Mouse (Mus musculus): ENCODE measurements around the gene Cux2. TPM values are rescaled to one million over a fixed set of nuclear protein-coding genes. Genes with fewer than 3 reads are reported as not detected.

The Cux2 gene
- total and polyA plus RNA-seq, 3 experiments, result 0.17 TPM; not detected in 2

- in situ Hi-C loops (cut with MboI; ENCODE audit: low pct_ligation_motif_present, low pct_unique_long_range_greater_than_20kb, low sequenced_read_pairs) (no loop called here), dilution Hi-C loops (cut with MboI; ENCODE audit: extremely low pct_ligation_motif_present, extremely low pct_unique_long_range_greater_than_20kb, low sequenced_read_pairs) (no loop called here)
- DNase-seq (ENCODE audit: extremely low read depth), result no peak
- TF ChIP-seq MYC (IDR thresholded peaks at IDR 0.05; ENCODE audit: low read depth, low read length) (no peak), HCFC1 (IDR thresholded peaks at IDR 0.05; ENCODE audit: low read depth, low read length) (no peak), RCOR1 (conservative IDR thresholded peaks at IDR 0.05; ENCODE audit: low read depth, low read length) (no peak), JUND (conservative IDR thresholded peaks at IDR 0.05; ENCODE audit: low read depth, low read length) (no peak), ZKSCAN1 (IDR thresholded peaks at IDR 0.05; ENCODE audit: borderline replicate concordance, low read depth, low read length) (peak; percentile 47; the same call in 1 of the 2 replicates)
- H3K4me2 ChIP-seq (ENCODE audit: insufficient read depth, low read depth, poor library complexity, severe bottlenecking), result no peak overlapping the region
- no peaks in the 10 kb centered on the region for H3K79me2 ChIP-seq (replicated peaks; ENCODE audit: control insufficient read depth, extremely low read depth, insufficient read depth, poor library complexity, severe bottlenecking)
- no peak overlapping the region for H3K4me3 ChIP-seq (replicated peaks in 1 of 3; ENCODE audit: low read depth in 2 of 3, low read length in 2 of 3, poor library complexity in 1 of 3)
- no peak overlapping the region for H3K9ac ChIP-seq (ENCODE audit: insufficient read depth, low read depth)
- H3K27me3 ChIP-seq (replicated peaks), result peaks cover 89% of the 10 kb centered on the region
- no peaks in the 10 kb centered on the region for H3K9me3 ChIP-seq (replicated peaks; ENCODE audit: low read length)
- H3K27ac ChIP-seq (ENCODE audit: insufficient read depth, low read depth), result no peak overlapping the region
- H3K4me1 ChIP-seq (ENCODE audit: control insufficient read depth in 1 of 2, insufficient read depth in 2 of 2), result peaks cover 12 to 14% of the 10 kb centered on the region in 2 experiments
- no peaks in the 10 kb centered on the region for H3K36me3 ChIP-seq (replicated peaks in 1 of 2; ENCODE audit: control insufficient read depth in 1 of 2, insufficient read depth in 1 of 2, low read length in 1 of 2)
Measured at GRCm38 (mm10) chr5:121913999-121914398, 135.9 kb downstream of the Cux2 start.

GRCm38 (mm10) chr5:121909226-121909985 lies 140.5 kb downstream of the Cux2 start:
- peaks cover 88% of the 10 kb centered on the region for H3K27me3 ChIP-seq (replicated peaks)
- H3K4me1 ChIP-seq (ENCODE audit: control insufficient read depth in 1 of 2, insufficient read depth in 2 of 2), result peaks cover 7 to 11% of the 10 kb centered on the region in 2 experiments
- DNase-seq (ENCODE audit: extremely low read depth), result no peak
- no peak overlapping the region for H3K4me2 ChIP-seq (ENCODE audit: insufficient read depth, low read depth, poor library complexity, severe bottlenecking)
- no peak overlapping the region for H3K27ac ChIP-seq (ENCODE audit: insufficient read depth, low read depth)
- dilution Hi-C loops (cut with MboI; ENCODE audit: extremely low pct_ligation_motif_present, extremely low pct_unique_long_range_greater_than_20kb, low sequenced_read_pairs), result no loop called here
- H3K79me2 ChIP-seq (replicated peaks; ENCODE audit: control insufficient read depth, extremely low read depth, insufficient read depth, poor library complexity, severe bottlenecking), result no peaks in the 10 kb centered on the region
- no peaks in the 10 kb centered on the region for H3K9me3 ChIP-seq (replicated peaks; ENCODE audit: low read length)
- in situ Hi-C loops (cut with MboI; ENCODE audit: low pct_ligation_motif_present, low pct_unique_long_range_greater_than_20kb, low sequenced_read_pairs), result no loop called here
- no peaks in the 10 kb centered on the region for H3K36me3 ChIP-seq (replicated peaks in 1 of 2; ENCODE audit: control insufficient read depth in 1 of 2, insufficient read depth in 1 of 2, low read length in 1 of 2)
- H3K4me3 ChIP-seq (replicated peaks in 1 of 3; ENCODE audit: low read depth in 2 of 3, low read length in 2 of 3, poor library complexity in 1 of 3), result no peak overlapping the region
- no peak overlapping the region for H3K9ac ChIP-seq (ENCODE audit: insufficient read depth, low read depth)
- TF ChIP-seq USF1 (IDR thresholded peaks at IDR 0.05; ENCODE audit: low read depth, low read length), result no peak
- no peak for TF ChIP-seq BHLHE40 (IDR thresholded peaks at IDR 0.05; ENCODE audit: low read depth, low read length)
- TF ChIP-seq POLR2A (IDR thresholded peaks at IDR 0.05; ENCODE audit: low read depth, low read length), result no peak
- TF ChIP-seq USF2 (conservative IDR thresholded peaks at IDR 0.05; ENCODE audit: low read depth, low read length), result no peak
- TF ChIP-seq RAD21 (IDR thresholded peaks at IDR 0.05; ENCODE audit: low read depth, low read length), result no peak
- no peak for TF ChIP-seq ELF1 (IDR thresholded peaks at IDR 0.05; ENCODE audit: low read depth, low read length)

DNA sequence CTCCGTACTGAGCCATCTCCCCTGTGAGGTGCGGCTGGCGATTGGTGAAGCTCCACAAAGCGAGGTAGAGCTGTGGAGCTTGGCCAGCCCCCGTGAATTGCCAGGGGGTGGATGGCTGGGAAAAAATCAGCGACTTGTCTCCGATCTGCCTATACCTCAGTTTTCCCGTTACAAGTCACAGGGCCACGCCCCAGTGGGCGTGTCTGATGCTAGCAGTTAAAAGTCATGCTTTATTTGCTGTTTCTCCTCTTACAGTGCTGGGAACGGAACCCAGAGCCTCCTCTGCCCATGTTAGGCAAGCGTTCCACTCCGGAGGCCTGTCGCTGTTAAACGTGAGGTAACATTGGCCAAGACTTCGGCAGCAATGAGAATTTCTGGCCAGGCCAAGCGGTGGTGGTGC lies 144.2 kb downstream of the Cux2 start:
- Histone ChIP-seq H3K27ac (ENCODE audit: insufficient read depth, low read depth) (no peak overlapping the region), H3K79me2 (replicated peaks; ENCODE audit: control insufficient read depth, extremely low read depth, insufficient read depth, poor library complexity, severe bottlenecking) (no peaks in the 10 kb centered on the region), H3K9ac (ENCODE audit: insufficient read depth, low read depth) (no peak overlapping the region), H3K9me3 (replicated peaks; ENCODE audit: low read length) (no peaks in the 10 kb centered on the region), H3K4me2 (ENCODE audit: insufficient read depth, low read depth, poor library complexity, severe bottlenecking) (no peak overlapping the region), H3K36me3 (replicated peaks in 1 of 2; ENCODE audit: control insufficient read depth in 1 of 2, insufficient read depth in 1 of 2, low read length in 1 of 2) (no peaks in the 10 kb centered on the region), H3K27me3 (replicated peaks) (peaks cover 84% of the 10 kb centered on the region), H3K4me1 (ENCODE audit: control insufficient read depth in 1 of 2, insufficient read depth in 2 of 2) (peaks cover 11 to 21% of the 10 kb centered on the region in 2 experiments), H3K4me3 (replicated peaks in 1 of 3; ENCODE audit: low read depth in 2 of 3, low read length in 2 of 3, poor library complexity in 1 of 3) (no peak overlapping the region)
- in situ Hi-C loops (cut with MboI; ENCODE audit: low pct_ligation_motif_present, low pct_unique_long_range_greater_than_20kb, low sequenced_read_pairs), result no loop called here
- TF ChIP-seq UBTF (IDR thresholded peaks at IDR 0.05; ENCODE audit: low read depth, low read length), result no peak
- no peak for TF ChIP-seq KAT2A (IDR thresholded peaks at IDR 0.05; ENCODE audit: insufficient replicate concordance, low read length)
- TF ChIP-seq MAX (IDR thresholded peaks at IDR 0.05; ENCODE audit: low read length), result no peak
- TF ChIP-seq ZKSCAN1 (IDR thresholded peaks at IDR 0.05; ENCODE audit: borderline replicate concordance, low read depth, low read length), result no peak
- TF ChIP-seq RCOR1 (conservative IDR thresholded peaks at IDR 0.05; ENCODE audit: low read depth, low read length), result no peak
- no peak for TF ChIP-seq NRF1 (IDR thresholded peaks at IDR 0.05; ENCODE audit: low read depth, low read length)
- no peak for TF ChIP-seq RAD21 (IDR thresholded peaks at IDR 0.05; ENCODE audit: low read depth, low read length)
- no peak for TF ChIP-seq IRF4 (IDR thresholded peaks at IDR 0.05; ENCODE audit: low read depth, low read length)
- TF ChIP-seq MEF2A (IDR thresholded peaks at IDR 0.05; ENCODE audit: borderline replicate concordance, low read depth, low read length), result no peak
- no peak for TF ChIP-seq USF2 (conservative IDR thresholded peaks at IDR 0.05; ENCODE audit: low read depth, low read length)
- TF ChIP-seq MAZ (IDR thresholded peaks at IDR 0.05; ENCODE audit: low read depth, low read length), result no peak
- no peak for TF ChIP-seq CHD2 (IDR thresholded peaks at IDR 0.05; ENCODE audit: low read length)
- TF ChIP-seq JUND (conservative IDR thresholded peaks at IDR 0.05; ENCODE audit: low read depth, low read length), result no peak
- TF ChIP-seq E2F4 (IDR thresholded peaks at IDR 0.05; ENCODE audit: insufficient replicate concordance, low read depth, low read length), result no peak
- TF ChIP-seq NELFE (IDR thresholded peaks at IDR 0.05; ENCODE audit: low read depth, low read length), result no peak
- no peak for TF ChIP-seq PAX5 (IDR thresholded peaks at IDR 0.05; ENCODE audit: low read length)
- no peak for TF ChIP-seq POLR2A (IDR thresholded peaks at IDR 0.05; ENCODE audit: low read depth, low read length)
- TF ChIP-seq SIN3A (IDR thresholded peaks at IDR 0.05; ENCODE audit: low read length), result no peak
- TF ChIP-seq JUN (IDR thresholded peaks at IDR 0.05; ENCODE audit: insufficient read depth, low read depth, low read length), result no peak
- TF ChIP-seq USF1 (IDR thresholded peaks at IDR 0.05; ENCODE audit: low read depth, low read length), result no peak
- dilution Hi-C loops (cut with MboI; ENCODE audit: extremely low pct_ligation_motif_present, extremely low pct_unique_long_range_greater_than_20kb, low sequenced_read_pairs), result no loop called here
- no peak for DNase-seq (ENCODE audit: extremely low read depth)
